Mouse (Mus musculus) lung, postnatal 25 days (tissue): ENCODE measurements around the gene Pidd1.

ENCODE experiments used
- DNase-seq: peaks from one replicate; pipeline ENCODE4 v3.0.0; 2022; ENCODE audit warnings: low spot score

Gene Pidd1

GRCm38 (mm10) chr7:141472763-141473162, 28.9 kb upstream of the Pidd1 start:
- DNase-seq = no peak

- no peak for DNase-seq
Measured at GRCm38 (mm10) chr7:141472226-141472625, 28.4 kb upstream of the Pidd1 start.

GRCm38 (mm10) chr7:141471236-141471635, 27.4 kb upstream of the Pidd1 start:
- no peak for DNase-seq

DNA sequence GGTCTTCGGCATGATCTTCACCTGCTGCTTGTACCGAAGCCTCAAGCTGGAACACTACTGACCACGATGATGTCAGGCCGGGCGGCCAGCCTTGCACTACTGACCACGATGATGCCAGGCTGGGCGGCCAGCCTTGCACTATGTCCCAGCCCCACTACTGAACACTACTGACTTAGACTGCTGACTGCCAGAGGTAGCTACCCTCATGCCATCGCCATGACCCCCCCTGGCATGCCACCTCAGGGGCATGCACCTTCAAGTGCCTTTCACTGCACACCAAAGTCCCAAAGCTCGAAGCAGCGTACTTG, 26.8 kb upstream of the Pidd1 start:
- DNase-seq = no peak

DNA sequence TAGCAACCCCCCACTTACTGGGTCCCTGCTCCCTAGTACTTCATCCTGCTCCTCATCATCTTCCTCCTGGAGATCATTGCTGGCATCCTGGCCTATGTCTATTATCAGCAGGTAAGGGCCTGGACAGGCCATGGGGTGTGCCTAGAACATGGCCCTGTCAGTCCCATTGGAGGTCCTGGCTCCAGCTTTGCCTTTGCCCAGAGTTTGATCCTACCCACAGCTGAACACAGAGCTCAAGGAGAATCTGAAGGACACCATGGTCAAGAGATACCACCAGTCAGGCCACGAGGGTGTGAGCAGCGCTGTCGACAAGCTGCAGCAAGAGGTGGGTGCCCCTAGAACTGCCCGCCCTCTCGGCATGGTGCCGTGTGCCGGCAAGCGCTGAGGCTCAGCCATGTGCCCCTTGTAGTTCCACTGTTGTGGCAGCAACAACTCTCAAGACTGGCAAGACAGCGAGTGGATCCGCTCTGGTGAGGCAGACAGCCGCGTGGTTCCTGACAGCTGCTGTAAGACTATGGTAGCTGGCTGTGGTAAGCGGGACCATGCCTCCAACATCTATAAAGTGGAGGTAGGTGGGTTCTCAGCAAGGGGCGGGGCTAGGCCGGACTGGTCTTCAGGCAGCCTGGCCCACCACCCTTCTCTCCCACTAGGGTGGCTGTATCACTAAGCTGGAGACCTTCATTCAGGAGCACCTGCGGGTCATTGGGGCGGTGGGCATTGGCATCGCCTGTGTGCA, 26.2 kb upstream of the Pidd1 start:
- DNase-seq = no peak

GRCm38 (mm10) chr7:141469352-141469751, 25.5 kb upstream of the Pidd1 start:
- DNase-seq = no peak

DNA sequence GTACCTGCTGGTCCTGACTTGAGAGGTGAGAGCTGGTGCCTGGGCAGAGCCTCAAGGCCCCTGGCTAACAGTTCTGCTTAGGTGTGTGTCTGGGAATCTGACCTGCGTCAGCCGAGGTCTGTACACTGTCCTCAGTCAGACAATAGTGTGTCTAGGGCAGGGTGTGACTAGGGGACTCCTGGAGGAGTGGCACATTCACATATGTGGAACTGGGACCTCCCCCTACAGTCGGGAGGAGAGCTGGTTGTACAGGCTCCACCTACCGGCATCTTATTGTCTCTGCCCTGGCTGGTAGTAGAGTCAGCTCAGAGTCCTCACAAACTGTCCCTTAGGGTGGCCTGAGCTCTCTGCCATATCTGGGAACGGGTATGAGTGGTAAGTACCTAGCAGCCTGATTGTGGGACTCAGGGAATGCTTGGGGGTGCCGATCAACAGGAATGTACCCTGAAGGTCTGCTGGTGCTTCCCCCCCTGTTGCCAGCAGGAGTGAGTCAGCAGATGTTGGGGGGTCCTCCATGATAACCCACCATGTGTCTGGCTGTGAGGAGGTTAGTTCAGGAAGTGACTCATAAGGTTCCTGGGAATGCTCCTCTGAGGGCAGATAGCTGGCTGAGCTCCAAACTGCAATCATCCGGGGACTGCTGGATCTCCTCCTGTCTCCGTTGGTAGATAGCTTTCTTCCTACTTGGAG, 24.8 kb upstream of the Pidd1 start:
- peak; percentile 87 for DNase-seq

GRCm38 (mm10) chr7:141468164-141468521, 24.3 kb upstream of the Pidd1 start:
- DNase-seq = no peak

DNA sequence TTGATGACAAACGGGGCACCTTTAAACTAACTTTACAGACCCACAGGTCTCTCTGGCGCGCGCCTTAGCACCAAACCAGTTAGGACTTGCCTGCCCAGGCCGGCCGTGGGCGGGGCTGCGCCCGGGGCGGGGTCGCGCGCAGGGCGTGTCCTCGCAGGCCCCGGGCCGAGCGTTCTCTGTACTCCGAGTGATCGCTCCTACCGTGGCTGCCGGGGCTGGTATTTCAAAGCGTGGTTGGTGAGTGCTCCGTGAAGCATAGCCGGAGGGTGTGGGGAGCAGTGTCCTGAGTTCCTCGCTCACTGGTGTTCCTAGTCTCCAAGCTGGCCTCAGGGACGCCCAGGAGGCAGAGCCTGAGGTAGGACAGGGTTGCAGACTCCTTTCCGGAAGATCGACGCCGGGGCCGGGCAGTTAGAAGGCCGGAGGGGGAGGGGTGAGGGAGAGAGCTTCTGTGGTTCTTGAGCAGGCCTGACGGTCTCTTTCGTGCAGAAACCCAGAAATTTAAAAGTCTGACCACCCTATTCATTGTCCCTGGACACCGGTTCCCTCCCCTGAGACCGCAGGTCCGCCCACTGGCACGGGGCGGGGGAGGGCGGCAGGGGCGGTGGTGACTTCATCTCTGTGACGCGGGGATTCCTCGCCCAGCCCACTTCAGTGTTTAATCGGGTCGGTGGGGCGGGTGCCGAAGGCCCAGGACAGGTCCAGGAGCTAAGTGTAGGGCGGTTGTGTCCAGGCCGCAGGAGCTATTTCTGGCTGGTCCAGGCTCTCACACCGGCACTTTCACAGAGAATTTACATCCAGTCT, 23.6 kb upstream of the Pidd1 start, which contains the start of gene Cd151:
Gene Cd151 (plus strand): TSS at position 163 of the 801 bp plus-strand sequence.
- peak; percentile 91 for DNase-seq

- no peak for DNase-seq
Measured at GRCm38 (mm10) chr7:141466607-141467148, 22.9 kb upstream of the Pidd1 start.

DNA sequence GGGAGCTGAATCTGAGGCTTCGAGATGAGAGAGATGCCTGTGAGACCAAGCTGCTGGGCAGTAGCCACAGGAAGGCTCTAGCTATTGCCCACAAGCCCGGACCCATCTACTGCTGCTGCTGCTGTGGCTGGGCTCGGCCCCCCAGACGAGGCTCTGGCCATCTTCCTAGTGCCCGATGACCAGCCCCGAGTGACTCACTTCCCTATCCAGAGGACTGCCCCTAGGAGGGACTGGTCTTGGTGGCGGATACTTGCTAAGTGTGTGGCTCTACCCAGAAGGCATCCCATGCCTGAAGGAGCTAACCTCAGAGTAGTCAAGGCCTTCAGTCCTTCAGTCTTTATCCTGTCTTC, 22.2 kb upstream of the Pidd1 start:
- no peak for DNase-seq

- no peak for DNase-seq
Measured at GRCm38 (mm10) chr7:141465388-141466044, 21.7 kb upstream of the Pidd1 start.

GRCm38 (mm10) chr7:141464603-141465201, 20.9 kb upstream of the Pidd1 start:
- peak; percentile 56 for DNase-seq

GRCm38 (mm10) chr7:141463824-141464602, 20.2 kb upstream of the Pidd1 start:
- DNase-seq = peak; percentile 91

DNA sequence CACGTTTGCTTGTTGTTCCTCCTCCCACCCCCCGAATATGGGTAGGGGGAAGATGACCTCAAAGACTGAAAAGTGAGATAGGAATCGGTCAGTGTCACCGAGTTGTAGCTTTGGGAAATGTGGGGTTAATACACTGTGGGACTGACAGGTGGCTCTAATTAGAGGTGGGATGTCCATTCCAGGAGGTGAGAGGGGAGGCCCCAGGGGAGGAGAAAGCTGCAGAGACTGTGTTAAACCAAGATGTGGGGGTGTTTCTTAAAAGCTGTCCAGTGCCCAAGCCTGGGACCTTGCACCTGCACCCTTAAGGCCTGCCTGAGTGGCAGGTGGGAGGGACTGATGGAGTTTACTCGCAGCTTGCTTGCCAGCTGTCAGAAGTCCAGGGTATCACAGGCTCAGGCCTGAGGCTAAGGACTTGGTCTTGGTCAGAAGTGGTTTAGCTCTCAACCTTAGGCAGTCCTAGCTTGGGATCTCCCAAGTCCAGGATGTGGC, 18.6 kb upstream of the Pidd1 start:
- DNase-seq = peak; percentile 90

DNA sequence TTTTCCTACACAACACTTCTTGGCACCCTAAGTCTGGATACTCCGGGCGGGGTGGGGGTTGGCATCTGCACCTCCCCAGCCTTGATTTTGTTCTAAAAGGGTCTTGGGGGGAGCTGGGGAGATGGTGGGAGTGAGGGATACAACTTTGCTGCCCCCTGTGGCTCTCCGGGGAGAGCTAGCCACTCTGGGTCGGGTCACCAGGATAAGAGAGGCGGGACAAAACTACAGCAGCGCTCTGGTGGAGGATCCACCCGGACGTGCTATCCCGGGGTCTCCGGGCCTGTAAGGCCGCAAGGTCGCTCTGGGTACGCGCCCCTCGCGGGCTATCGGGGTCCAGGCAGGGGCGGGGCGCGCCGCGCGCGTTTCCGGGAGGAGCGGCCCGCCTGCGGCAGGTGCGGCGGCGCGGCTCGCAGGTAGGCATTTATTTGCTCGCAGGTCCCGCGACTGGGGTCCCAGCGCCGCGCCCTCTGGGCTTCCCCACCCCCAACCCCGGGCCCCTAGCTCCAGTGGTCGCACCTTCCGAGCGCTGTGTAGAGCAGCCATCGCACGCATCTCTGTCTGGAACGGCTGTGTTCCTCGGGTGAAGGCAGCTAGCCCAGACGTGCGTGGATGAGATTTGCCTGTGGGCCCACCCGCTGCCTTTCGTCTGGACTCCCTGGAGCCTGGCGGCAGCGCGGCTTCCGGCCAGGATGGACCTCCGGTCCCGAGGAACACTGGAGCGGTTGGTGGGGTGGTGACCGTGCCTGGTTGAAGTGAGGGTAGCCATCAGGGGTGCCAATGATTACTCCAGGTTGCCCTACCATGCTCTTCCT, 17.9 kb upstream of the Pidd1 start:
- peak; percentile 61 for DNase-seq

- DNase-seq = peak; percentile 83
Measured at GRCm38 (mm10) chr7:141460391-141461113, 16.7 kb upstream of the Pidd1 start, which contains the start of gene Cracr2b. Cracr2b (plus strand) TSS chr7:141461094.

DNA sequence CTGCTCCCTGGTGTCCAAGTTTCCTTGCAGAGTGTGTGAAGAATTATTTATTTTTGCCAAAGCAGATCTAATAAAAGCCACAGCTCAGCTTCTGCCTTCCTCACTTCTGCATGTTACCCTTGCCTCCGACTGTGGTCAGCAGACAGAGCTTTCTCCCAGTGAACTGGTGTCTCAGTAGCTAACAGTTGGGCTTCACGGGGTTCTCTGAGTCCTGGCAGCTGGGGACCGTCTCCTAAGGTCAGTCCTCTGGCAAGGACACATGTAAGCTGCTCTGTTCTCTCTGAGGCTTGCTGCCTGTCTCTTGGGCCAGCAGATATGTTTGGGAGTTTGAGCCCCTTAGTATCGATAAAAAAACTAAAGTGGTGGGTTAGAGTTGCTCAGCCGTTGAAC, 16.2 kb upstream of the Pidd1 start:
- DNase-seq = no peak

GRCm38 (mm10) chr7:141459301-141459711, 15.5 kb upstream of the Pidd1 start:
- DNase-seq = no peak
